Mouse (Mus musculus): ENCODE measurements around the gene Slc52a3. TPM values are rescaled to one million over a fixed set of nuclear protein-coding genes. Genes with fewer than 3 reads are reported as not detected.

The Slc52a3 gene
- polyA plus RNA-seq, 1 experiment from 2014 or later: 1.8 TPM

MicroRNA genes within 50 kb of the gene (microRNA counts, 519-probe panel; counts per million panel counts)
- not detected for microRNA mmu-miR-1953

Small RNA genes lying within 50 kb of the gene (microRNA-seq; reads per million reads assigned to microRNA genes)
- not detected for gene Mir1953

Other genes starting within 250 kb of the Slc52a3 start
- 0.74 and 1.0 TPM in 2 replicates for gene Rspo4, start 153.6 kb upstream of the Slc52a3 start, polyA plus RNA-seq (2015; fragmentation: Nextera tagmentation; extraction: Ambion mirVana)
- gene Angpt4, start 85.3 kb upstream of the Slc52a3 start, polyA plus RNA-seq (2015; fragmentation: Nextera tagmentation; extraction: Ambion mirVana): 0.22 and 0.43 TPM in 2 replicates
- gene Fam110a, start 16.3 kb upstream of the Slc52a3 start, polyA plus RNA-seq (2015; fragmentation: Nextera tagmentation; extraction: Ambion mirVana): 23.0 and 25.4 TPM in 2 replicates
- gene Scrt2, start 85.0 kb downstream of the Slc52a3 start, polyA plus RNA-seq (2015; fragmentation: Nextera tagmentation; extraction: Ambion mirVana): not detected in 2 replicates
- gene Srxn1, start 109.0 kb downstream of the Slc52a3 start, polyA plus RNA-seq (2015; fragmentation: Nextera tagmentation; extraction: Ambion mirVana): 9.4 and 10.5 TPM in 2 replicates
- gene Tcf15, start 147.1 kb downstream of the Slc52a3 start, polyA plus RNA-seq (2015; fragmentation: Nextera tagmentation; extraction: Ambion mirVana): 7.6 and 8.8 TPM in 2 replicates
- 99.4 and 109 TPM in 2 replicates for gene Csnk2a1, start 230.3 kb downstream of the Slc52a3 start, polyA plus RNA-seq (2015; fragmentation: Nextera tagmentation; extraction: Ambion mirVana)

All from limb, embryonic 13.5 days (tissue).